Mouse (Mus musculus) embryonic facial prominence, embryonic 13.5 days (tissue): ENCODE data around the gene Nfatc3. TPM values are rescaled to one million over a fixed set of nuclear protein-coding genes. Genes with fewer than 3 reads are reported as not detected.

Experiments
- ATAC-seq: fragments of 200-750 bp; cut with Nextera tagmentation; 2 replicates; pipeline ENCODE4 v1.8.0; 2017; ENCODE audit warnings: low read depth; ENCODE audit not compliant: insufficient number of reproducible peaks, insufficient read depth, low FRiP score, low TSS enrichment
- H3K27ac ChIP-seq: fragments of 300-500 bp; sonication (generic); 2 replicates; pipeline ENCODE4 v1.5.1; 2015; ENCODE audit warnings: moderate library complexity, mild to moderate bottlenecking, inconsistent platforms
- H3K27me3 ChIP-seq: fragments of 300-500 bp; sonication (generic); 2 replicates; pipeline ENCODE4 v1.6.1; 2015; ENCODE audit warnings: mild to moderate bottlenecking, inconsistent platforms
- H3K36me3 ChIP-seq: fragments of 300-500 bp; sonication (generic); 2 replicates; pipeline ENCODE4 v1.6.1; 2015; ENCODE audit warnings: mild to moderate bottlenecking, inconsistent platforms
- H3K4me1 ChIP-seq: fragments of 300-500 bp; sonication (generic); 2 replicates; pipeline ENCODE4 v1.6.1; 2015; ENCODE audit warnings: inconsistent platforms
- H3K4me2 ChIP-seq: fragments of 300-500 bp; sonication (generic); 2 replicates; pipeline ENCODE4 v1.6.1; 2015; ENCODE audit warnings: moderate library complexity, mild to moderate bottlenecking, inconsistent platforms
- H3K4me3 ChIP-seq: fragments of 300-500 bp; sonication (generic); 2 replicates; pipeline ENCODE4 v1.5.1; 2015; ENCODE audit warnings: mild to moderate bottlenecking, inconsistent platforms
- H3K9ac ChIP-seq: fragments of 300-500 bp; sonication (generic); 2 replicates; pipeline ENCODE4 v1.6.1; 2015; ENCODE audit warnings: mild to moderate bottlenecking, inconsistent platforms
- H3K9me3 ChIP-seq: fragments of 300-500 bp; sonication (generic); 2 replicates; pipeline ENCODE4 v1.6.1; 2016; ENCODE audit warnings: inconsistent platforms
- WGBS: fragments of 180-500 bp; shearing (Covaris S2); methylation state at CpG from one replicate; pipeline ENCODE4 v1.1.7; 2015; ENCODE audit warnings: mixed read lengths; 5-methylcytosine and 5-hydroxymethylcytosine counted together
- polyA plus RNA-seq: library from polyadenylated mRNA; unstranded; fragments of >200 nt; fragmentation: Nextera tagmentation; extraction: Ambion mirVana; gene quantifications from 2 replicates; pipeline ENCODE4 v1.2.1, GENCODE M21; 2015

Nfatc3 gene
- polyA plus RNA-seq, 1 experiment from 2014 or later, result 10.1 TPM

GRCm38 (mm10) chr8:106060521-106060920 lies 1.9 kb downstream of the Nfatc3 start:
- no peak for ATAC-seq
- peaks cover 2% of the 10 kb centered on the region; the same call in 1 of the 2 replicates for H3K36me3 ChIP-seq
- peaks cover 32% of the 10 kb centered on the region for H3K4me1 ChIP-seq
- peak overlapping the region; percentile 79 for H3K4me3 ChIP-seq
- 2% methylated on average over 3 of the region's 3 CpGs for WGBS
- no peaks in the 10 kb centered on the region for H3K27me3 ChIP-seq
- H3K4me2 ChIP-seq, result peak overlapping the region; percentile 71
- H3K9ac ChIP-seq, result peak overlapping the region; percentile 90
- no peaks in the 10 kb centered on the region for H3K9me3 ChIP-seq
- H3K27ac ChIP-seq, result peak overlapping the region; percentile 95; the same call in 1 of the 2 replicates

GRCm38 (mm10) chr8:106061686-106062085 lies 3.0 kb downstream of the Nfatc3 start:
- ATAC-seq, result no peak
- no peak overlapping the region for H3K27ac ChIP-seq
- WGBS, result 67% methylated on average over 6 of the region's 6 CpGs
- H3K9ac ChIP-seq, result no peak overlapping the region
- H3K4me2 ChIP-seq, result peak overlapping the region; percentile 71
- peak overlapping the region; percentile 79; the same call in 1 of the 2 replicates for H3K4me3 ChIP-seq
- no peaks in the 10 kb centered on the region for H3K36me3 ChIP-seq
- H3K9me3 ChIP-seq, result no peaks in the 10 kb centered on the region
- H3K27me3 ChIP-seq, result no peaks in the 10 kb centered on the region
- H3K4me1 ChIP-seq, result peaks cover 32% of the 10 kb centered on the region

- Histone ChIP-seq H3K27me3 (no peaks in the 10 kb centered on the region), H3K9me3 (no peaks in the 10 kb centered on the region), H3K9ac (no peak overlapping the region), H3K27ac (no peak overlapping the region), H3K4me3 (no peak overlapping the region), H3K36me3 (no peaks in the 10 kb centered on the region), H3K4me2 (no peak overlapping the region), H3K4me1 (peaks cover 31% of the 10 kb centered on the region)
- WGBS, result 98% methylated on average over 7 of the region's 7 CpGs
- ATAC-seq, result no peak
These were observed 4.4 kb downstream of the Nfatc3 start for GRCm38 (mm10) chr8:106063046-106063445.

GRCm38 (mm10) chr8:106066721-106067120 lies 8.1 kb downstream of the Nfatc3 start:
- H3K4me1 ChIP-seq, result peaks cover 14% of the 10 kb centered on the region
- no peaks in the 10 kb centered on the region for H3K36me3 ChIP-seq
- H3K27me3 ChIP-seq, result no peaks in the 10 kb centered on the region
- WGBS, result 97% methylated on average over 2 of the region's 2 CpGs
- no peak overlapping the region for H3K4me2 ChIP-seq
- no peak overlapping the region for H3K9ac ChIP-seq
- no peak overlapping the region for H3K4me3 ChIP-seq
- no peak overlapping the region for H3K27ac ChIP-seq
- no peak for ATAC-seq
- no peaks in the 10 kb centered on the region for H3K9me3 ChIP-seq

- Histone ChIP-seq H3K9me3 (no peaks in the 10 kb centered on the region), H3K4me2 (no peak overlapping the region), H3K36me3 (no peaks in the 10 kb centered on the region), H3K27me3 (no peaks in the 10 kb centered on the region), H3K4me3 (no peak overlapping the region), H3K4me1 (no peaks in the 10 kb centered on the region), H3K9ac (no peak overlapping the region), H3K27ac (no peak overlapping the region; the same call in 1 of the 2 replicates)
- ATAC-seq, result no peak
- 41% methylated on average over 1 of the region's 1 CpGs for WGBS
These were observed 10.9 kb downstream of the Nfatc3 start for GRCm38 (mm10) chr8:106069565-106069964.

- no peaks in the 10 kb centered on the region for H3K4me1 ChIP-seq
- no peak overlapping the region for H3K9ac ChIP-seq
- no peaks in the 10 kb centered on the region for H3K9me3 ChIP-seq
- H3K27me3 ChIP-seq, result no peaks in the 10 kb centered on the region
- no peak overlapping the region for H3K4me2 ChIP-seq
- no peak overlapping the region for H3K4me3 ChIP-seq
- H3K36me3 ChIP-seq, result no peaks in the 10 kb centered on the region
- no peak overlapping the region for H3K27ac ChIP-seq
- ATAC-seq, result no peak
These were observed 13.5 kb downstream of the Nfatc3 start for GRCm38 (mm10) chr8:106072113-106072512.

- Histone ChIP-seq H3K9me3 (no peaks in the 10 kb centered on the region), H3K4me3 (no peak overlapping the region), H3K4me2 (no peak overlapping the region), H3K4me1 (no peaks in the 10 kb centered on the region), H3K36me3 (peaks cover 5% of the 10 kb centered on the region), H3K9ac (no peak overlapping the region), H3K27me3 (no peaks in the 10 kb centered on the region), H3K27ac (no peak overlapping the region)
- no peak for ATAC-seq
These were observed 15.6 kb downstream of the Nfatc3 start for GRCm38 (mm10) chr8:106074236-106074635.

GRCm38 (mm10) chr8:106074659-106075058 lies 16.0 kb downstream of the Nfatc3 start:
- H3K36me3 ChIP-seq, result peaks cover 9% of the 10 kb centered on the region
- ATAC-seq, result no peak
- no peaks in the 10 kb centered on the region for H3K4me1 ChIP-seq
- H3K27me3 ChIP-seq, result no peaks in the 10 kb centered on the region
- no peak overlapping the region for H3K4me3 ChIP-seq
- no peak overlapping the region for H3K4me2 ChIP-seq
- no peak overlapping the region for H3K27ac ChIP-seq
- WGBS, result 92% methylated on average over 1 of the region's 1 CpGs
- no peaks in the 10 kb centered on the region for H3K9me3 ChIP-seq
- H3K9ac ChIP-seq, result no peak overlapping the region

- H3K9me3 ChIP-seq, result no peaks in the 10 kb centered on the region
- no peak overlapping the region for H3K9ac ChIP-seq
- H3K36me3 ChIP-seq, result peaks cover 9% of the 10 kb centered on the region
- H3K4me2 ChIP-seq, result no peak overlapping the region
- no peaks in the 10 kb centered on the region for H3K27me3 ChIP-seq
- ATAC-seq, result no peak
- WGBS, result 83% methylated on average over 9 of the region's 9 CpGs
- no peak overlapping the region for H3K27ac ChIP-seq
- no peak overlapping the region for H3K4me3 ChIP-seq
- no peaks in the 10 kb centered on the region for H3K4me1 ChIP-seq
These were observed 16.7 kb downstream of the Nfatc3 start for GRCm38 (mm10) chr8:106075161-106075862.

GRCm38 (mm10) chr8:106075863-106076174 lies 17.2 kb downstream of the Nfatc3 start:
- H3K27ac ChIP-seq, result no peak overlapping the region
- H3K9me3 ChIP-seq, result no peaks in the 10 kb centered on the region
- no peak for ATAC-seq
- H3K4me1 ChIP-seq, result no peaks in the 10 kb centered on the region
- H3K4me3 ChIP-seq, result no peak overlapping the region
- H3K9ac ChIP-seq, result no peak overlapping the region
- H3K36me3 ChIP-seq, result peaks cover 9% of the 10 kb centered on the region
- 93% methylated on average over 5 of the region's 5 CpGs for WGBS
- no peaks in the 10 kb centered on the region for H3K27me3 ChIP-seq
- H3K4me2 ChIP-seq, result no peak overlapping the region

- no peak overlapping the region for H3K27ac ChIP-seq
- no peaks in the 10 kb centered on the region for H3K4me1 ChIP-seq
- H3K4me3 ChIP-seq, result no peak overlapping the region
- H3K4me2 ChIP-seq, result no peak overlapping the region
- H3K9ac ChIP-seq, result no peak overlapping the region
- H3K9me3 ChIP-seq, result no peaks in the 10 kb centered on the region
- WGBS, result 68% methylated on average over 5 of the region's 5 CpGs
- ATAC-seq, result no peak
- no peaks in the 10 kb centered on the region for H3K27me3 ChIP-seq
- H3K36me3 ChIP-seq, result peaks cover 12% of the 10 kb centered on the region
These were observed 18.0 kb downstream of the Nfatc3 start for GRCm38 (mm10) chr8:106076612-106077011.

- no peak for ATAC-seq
- Histone ChIP-seq H3K4me1 (no peaks in the 10 kb centered on the region), H3K27ac (no peak overlapping the region), H3K9ac (no peak overlapping the region), H3K9me3 (no peaks in the 10 kb centered on the region), H3K27me3 (no peaks in the 10 kb centered on the region), H3K36me3 (peaks cover 19% of the 10 kb centered on the region), H3K4me2 (no peak overlapping the region), H3K4me3 (no peak overlapping the region)
- 96% methylated on average over 1 of the region's 1 CpGs for WGBS
These were observed 18.9 kb downstream of the Nfatc3 start for GRCm38 (mm10) chr8:106077452-106078067.
